In the genomic region with DNA sequence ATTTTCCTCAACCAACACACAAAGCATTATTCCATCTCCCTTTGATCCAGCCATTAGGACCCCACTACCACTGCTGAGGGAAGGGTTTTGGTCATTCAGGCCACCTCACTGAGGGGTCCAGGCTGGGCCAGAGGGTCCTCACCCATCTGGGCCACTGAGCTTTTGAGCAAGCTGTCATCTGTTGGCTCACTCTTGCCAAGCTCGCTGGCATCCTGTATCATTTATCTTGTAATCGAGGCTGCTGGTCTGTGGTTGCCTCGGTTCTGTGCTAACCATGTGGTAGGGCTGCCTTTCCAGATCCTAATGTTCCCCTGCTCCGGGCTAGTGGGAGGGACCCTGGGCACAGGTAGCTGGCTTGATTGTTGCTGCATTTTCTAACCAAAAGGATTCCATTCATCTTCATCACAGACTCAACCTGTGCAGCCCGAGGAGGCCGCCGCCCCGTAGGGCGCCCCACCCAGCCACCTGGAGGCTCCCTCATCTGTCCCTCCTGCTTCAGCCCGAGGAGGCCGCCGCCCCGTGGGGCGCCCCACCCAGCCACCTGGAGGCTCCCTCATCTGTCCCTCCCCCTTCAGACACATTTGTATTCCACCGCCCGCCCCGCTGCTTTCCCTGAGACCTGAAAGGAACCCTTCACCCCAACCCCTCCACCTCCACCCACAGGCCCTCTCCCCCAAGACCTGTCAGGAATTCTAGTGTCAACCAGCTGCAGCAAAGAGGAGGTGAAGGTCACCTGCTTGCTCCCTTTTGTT, we compare ENCODE assay signal across 11 mouse cellular contexts.
DNase-seq lines count a peak whose midpoint lies in the region; ATAC-seq lines count a peak whose summit lies in the region.
"Had no signal": no experiment of that assay in that cellular context is flagged by ENCODE, and none has a peak within 500 bp of the region (broad histone marks: within the 10 kb centered on the region; RNA-seq: fewer than 3 reads in every experiment).

No protein-coding gene starts in this region.

- DNase-seq in heart, postnatal 25 days (ENCODE audit: low spot score), result no peak
- peak; percentile 53 for DNase-seq in ZHBTc4 (ENCODE audit: low read depth, low spot score)
- DNase-seq in hindbrain, embryonic 14.5 days (ENCODE audit: low spot score), result peak; percentile 47
- DNase-seq in neural tube, embryonic 10.5 days (ENCODE audit: extremely low spot score, low spot score), result peak; percentile 20
- DNase-seq in lung, adult 18-20 months, result no peak
- no peak for DNase-seq in kidney, postnatal 14 days
- DNase-seq: kidney, adult 8-10 months; right cerebral cortex, postnatal 25 days had no signal

- peak overlapping the region; percentile 79 for H3K27ac ChIP-seq in heart, embryonic 16.5 days (ENCODE audit: low read length)
- peak overlapping the region; percentile 73 for H3K27ac ChIP-seq in hindbrain, embryonic 14.5 days
- H3K27ac ChIP-seq: limb, embryonic 12.5 days had no signal

- H3K27me3 ChIP-seq in heart, embryonic 16.5 days (ENCODE audit: control insufficient read depth, insufficient read depth, low read length), result no peaks in the 10 kb centered on the region
- no peaks in the 10 kb centered on the region for H3K27me3 ChIP-seq in hindbrain, embryonic 14.5 days (ENCODE audit: control insufficient read depth, insufficient read depth, low read length)

- peaks cover 18% of the 10 kb centered on the region for H3K4me1 ChIP-seq in heart, embryonic 16.5 days (ENCODE audit: control insufficient read depth, insufficient read depth, low read length)
- peaks cover 20% of the 10 kb centered on the region for H3K4me1 ChIP-seq in hindbrain, embryonic 14.5 days (replicated peaks; ENCODE audit: control insufficient read depth, insufficient read depth, low read length)

- ATAC-seq in heart, embryonic 16.5 days (replicated peaks; ENCODE audit: extremely low read depth, insufficient read depth, low FRiP score), result no peak; the same call in 1 of the 2 replicates
- ATAC-seq in hindbrain, embryonic 14.5 days (ENCODE audit: low FRiP score), result no peak
- no peak for ATAC-seq in erythroblast, adult 5-6 weeks (replicated peaks; ENCODE audit: low FRiP score, poor library complexity, severe bottlenecking)

- no peak overlapping the region for H3K4me3 ChIP-seq in heart, embryonic 16.5 days (ENCODE audit: low read length)
- H3K4me3 ChIP-seq in hindbrain, embryonic 14.5 days (replicated peaks; ENCODE audit: low read length), result no peak overlapping the region
- H3K4me3 ChIP-seq: limb, embryonic 12.5 days had no signal

- intact Hi-C loops in heart, postnatal 25 days (cut with DNase I), result no loop called here

- no peaks in the 10 kb centered on the region for H3K9me3 ChIP-seq in heart, embryonic 16.5 days (replicated peaks; ENCODE audit: control insufficient read depth, low read length)
- H3K9me3 ChIP-seq in hindbrain, embryonic 14.5 days (ENCODE audit: control insufficient read depth, low read length), result no peaks in the 10 kb centered on the region
- H3K9me3 ChIP-seq: limb, embryonic 12.5 days had no signal

- H3K4me2 ChIP-seq in heart, embryonic 16.5 days (ENCODE audit: low read depth, low read length), result peak overlapping the region; percentile 42
- H3K4me2 ChIP-seq in hindbrain, embryonic 14.5 days (replicated peaks), result no peak overlapping the region
- H3K4me2 ChIP-seq: limb, embryonic 12.5 days had no signal

- H3K36me3 ChIP-seq in heart, embryonic 16.5 days (ENCODE audit: control insufficient read depth, insufficient read depth), result no peaks in the 10 kb centered on the region
- H3K36me3 ChIP-seq in hindbrain, embryonic 14.5 days (replicated peaks; ENCODE audit: control insufficient read depth, insufficient read depth), result no peaks in the 10 kb centered on the region
- H3K36me3 ChIP-seq: limb, embryonic 12.5 days had no signal

- peak overlapping the region; percentile 47; the same call in 1 of the 2 replicates for H3K9ac ChIP-seq in heart, embryonic 16.5 days (ENCODE audit: low read length)
- H3K9ac ChIP-seq in hindbrain, embryonic 14.5 days, result no peak overlapping the region
- H3K9ac ChIP-seq: limb, embryonic 12.5 days had no signal

- WGBS in heart, embryonic 16.5 days, result 38% methylated on average over 17 of the region's 17 CpGs
- WGBS in hindbrain, embryonic 14.5 days, result 36% methylated on average over 17 of the region's 17 CpGs

Comparison
In these comparisons a context has a peak if more than half of its experiments do, and no peak if none do; other contexts are left out.
1. DNase-seq: peak in ZHBTc4 (single experiment), hindbrain, embryonic 14.5 days (single experiment) and neural tube, embryonic 10.5 days (single experiment); none in heart, postnatal 25 days (single experiment), lung, adult 18-20 months (0 of 2) and kidney, postnatal 14 days (single experiment).